Mouse (Mus musculus): Measurements from ENCODE around the gene Dcaf5. TPM values are rescaled to one million over a fixed set of nuclear protein-coding genes. Genes with fewer than 3 reads are reported as not detected.
"Not testable (repeated sequence)": the region's sequence is repeated elsewhere in the genome, so short reads cannot be mapped to it uniquely, and the experiment has no call there.

The Dcaf5 gene
- total RNA-seq (2014; fragmentation: Nextera tagmentation) (11.9 and 12.9 TPM in 2 replicates), total RNA-seq (2017) (14.2 and 14.4 TPM in 2 replicates)

DNA sequence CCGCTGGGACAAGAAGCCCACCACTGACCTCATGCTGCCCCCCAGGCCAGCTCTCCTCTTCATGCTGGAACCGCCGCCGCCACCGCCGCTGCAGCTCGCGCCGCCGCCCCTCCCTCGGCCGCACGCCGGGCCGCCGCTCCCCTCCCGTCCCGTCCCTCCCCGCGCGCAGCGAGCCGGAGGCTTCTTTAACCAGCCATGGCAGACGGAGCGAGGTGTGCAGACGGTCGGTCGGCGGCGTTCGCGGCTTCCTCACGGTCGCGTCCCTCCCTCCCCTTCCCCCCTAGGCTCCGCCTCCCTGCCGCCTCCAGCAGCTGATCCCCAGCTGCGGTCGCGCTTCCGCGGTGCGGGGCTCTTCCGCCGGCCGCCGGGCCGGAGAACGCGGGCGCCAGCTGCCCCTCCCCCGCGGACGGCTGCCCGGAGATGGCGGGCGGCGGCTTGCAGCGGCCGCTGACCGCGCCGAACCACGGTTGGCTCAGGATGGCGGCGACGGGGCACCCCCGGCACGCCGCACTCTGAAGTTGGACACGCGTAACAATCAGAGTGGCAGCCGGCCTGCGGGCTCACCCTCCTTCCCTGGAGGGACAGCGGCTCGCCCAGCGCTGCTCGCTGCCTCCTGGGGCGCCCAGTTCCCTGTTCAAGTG is at the start of gene Dcaf5:
Dcaf5 (minus strand) TSS at position 266 of the 641 bp plus-strand sequence.
- peak; percentile 79 for ATAC-seq (replicated peaks; ENCODE audit: poor library complexity, severe bottlenecking)

GRCm38 (mm10) chr12:80483397-80483796 is 47.0 kb upstream of the Dcaf5 start:
- no peak for ATAC-seq (replicated peaks; ENCODE audit: poor library complexity, severe bottlenecking)

- no peak for ATAC-seq (replicated peaks; ENCODE audit: poor library complexity, severe bottlenecking)
These were observed 43.6 kb upstream of the Dcaf5 start for GRCm38 (mm10) chr12:80479986-80480385.

- ATAC-seq (replicated peaks; ENCODE audit: poor library complexity, severe bottlenecking): no peak
These were observed 37.3 kb upstream of the Dcaf5 start for GRCm38 (mm10) chr12:80473731-80474130.

GRCm38 (mm10) chr12:80471926-80472325 is 35.5 kb upstream of the Dcaf5 start:
- no peak for ATAC-seq (replicated peaks; ENCODE audit: poor library complexity, severe bottlenecking)

GRCm38 (mm10) chr12:80470206-80470605 is 33.8 kb upstream of the Dcaf5 start:
- no peak for ATAC-seq (replicated peaks; ENCODE audit: poor library complexity, severe bottlenecking)

DNA sequence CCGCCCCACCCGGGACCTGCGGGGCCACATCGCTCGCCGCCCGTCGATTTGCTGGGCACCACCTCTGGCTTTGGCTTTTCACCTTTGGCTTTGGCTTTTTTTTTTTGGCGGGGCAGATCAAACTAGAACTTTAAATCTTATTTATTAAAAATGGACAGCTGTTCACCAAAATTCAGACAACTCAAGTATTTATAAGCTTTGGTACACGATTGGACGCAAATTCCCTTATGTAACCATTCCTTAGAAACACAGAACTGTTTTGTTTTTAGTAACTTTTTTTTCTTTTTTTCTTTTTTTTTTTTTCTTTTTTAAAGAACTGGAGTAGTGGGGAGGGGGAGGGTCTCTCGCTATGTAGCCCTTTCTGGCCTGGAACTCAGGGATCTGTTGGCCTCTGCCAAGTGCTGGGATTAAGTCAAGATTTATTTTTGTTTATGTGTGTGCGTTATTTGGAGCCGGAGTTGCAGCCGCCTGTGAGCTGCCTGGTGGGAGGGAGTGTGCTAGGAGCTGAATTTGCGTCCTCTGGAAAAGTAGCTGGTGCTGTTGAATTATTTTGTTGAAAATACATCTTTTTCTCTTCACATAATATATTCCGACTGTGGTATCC is 27.4 kb upstream of the Dcaf5 start:
- ATAC-seq (replicated peaks; ENCODE audit: poor library complexity, severe bottlenecking): no peak

- ATAC-seq (replicated peaks; ENCODE audit: poor library complexity, severe bottlenecking): peak; percentile 97
These were observed 26.7 kb upstream of the Dcaf5 start, which contains the start of gene Exd2 for GRCm38 (mm10) chr12:80462942-80463651. Exd2 (plus strand) TSS chr12:80463095.

GRCm38 (mm10) chr12:80462292-80462896 is 26.0 kb upstream of the Dcaf5 start:
- ATAC-seq (replicated peaks; ENCODE audit: poor library complexity, severe bottlenecking): not testable (repeated sequence)

DNA sequence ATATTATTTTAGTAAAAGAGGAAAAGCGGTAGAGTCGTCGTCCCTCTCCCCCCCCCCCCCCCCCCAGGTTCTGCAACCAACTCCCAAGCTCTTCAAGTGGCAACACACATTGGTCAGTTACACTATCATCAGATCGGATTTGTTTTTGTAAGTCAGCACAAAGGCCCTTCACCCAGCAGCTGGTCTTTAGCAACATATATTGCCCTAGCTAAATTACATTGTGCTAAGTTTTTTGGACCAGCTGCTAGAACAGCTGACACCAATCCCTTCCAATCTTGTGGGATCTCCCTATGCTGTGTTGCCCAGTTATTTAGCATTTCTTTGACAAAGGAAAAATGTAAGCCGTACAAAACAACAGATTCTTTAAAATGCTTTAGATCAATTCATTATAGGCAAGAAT is 21.6 kb upstream of the Dcaf5 start:
- ATAC-seq (replicated peaks; ENCODE audit: poor library complexity, severe bottlenecking): no peak

DNA sequence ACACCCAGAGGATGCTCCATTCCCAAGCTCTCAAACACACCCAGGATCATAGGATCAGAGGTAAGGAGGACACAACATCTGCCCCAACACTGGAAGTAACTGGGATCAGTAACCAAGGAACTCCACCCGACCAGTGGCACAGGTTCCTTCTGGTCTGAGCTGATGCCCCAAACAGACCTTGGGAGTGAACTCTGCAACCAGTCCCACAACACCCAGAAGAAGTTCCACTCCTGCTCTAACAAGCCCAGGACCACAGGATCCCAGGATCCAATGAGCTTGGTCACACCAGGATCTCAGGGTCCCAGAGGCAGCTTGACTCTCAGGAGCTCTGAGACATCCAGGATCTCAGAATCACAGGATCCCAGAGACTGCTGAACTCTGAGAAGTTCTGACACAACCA is 17.1 kb upstream of the Dcaf5 start:
- ATAC-seq (replicated peaks; ENCODE audit: poor library complexity, severe bottlenecking): no peak

DNA sequence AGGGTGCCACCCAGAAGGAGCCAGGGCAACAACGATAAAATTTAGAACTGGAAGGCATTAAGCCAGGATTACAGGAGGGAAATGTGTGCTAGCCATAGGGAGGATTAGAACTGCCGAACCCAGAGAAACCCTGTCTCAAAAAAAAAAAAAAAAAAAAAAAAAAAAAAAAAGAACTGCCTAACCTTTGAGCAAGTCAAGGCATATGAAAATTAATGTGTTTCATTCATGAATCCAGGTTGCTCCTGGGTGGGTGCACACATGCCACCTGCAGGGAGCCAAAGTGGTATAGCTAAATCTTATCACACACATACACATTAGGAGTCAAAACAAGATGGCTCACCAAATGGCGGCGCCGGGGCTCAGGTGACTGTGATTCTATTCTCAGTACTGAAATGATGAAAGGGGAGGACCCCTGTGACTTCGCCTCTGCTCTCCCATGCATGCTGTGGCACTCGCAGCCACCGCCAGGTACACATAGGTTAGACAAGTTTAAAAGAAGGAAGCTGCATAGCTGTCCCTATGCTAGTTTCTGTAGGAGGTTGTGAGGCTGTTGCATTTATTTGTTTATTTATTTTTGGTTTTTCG is 8.2 kb upstream of the Dcaf5 start:
- ATAC-seq (replicated peaks; ENCODE audit: poor library complexity, severe bottlenecking): no peak

GRCm38 (mm10) chr12:80440957-80441356 is 4.6 kb upstream of the Dcaf5 start:
- ATAC-seq (replicated peaks; ENCODE audit: poor library complexity, severe bottlenecking): no peak

GRCm38 (mm10) chr12:80437051-80437675 is 762 bp upstream of the Dcaf5 start:
- no peak for ATAC-seq (replicated peaks; ENCODE audit: poor library complexity, severe bottlenecking)

DNA sequence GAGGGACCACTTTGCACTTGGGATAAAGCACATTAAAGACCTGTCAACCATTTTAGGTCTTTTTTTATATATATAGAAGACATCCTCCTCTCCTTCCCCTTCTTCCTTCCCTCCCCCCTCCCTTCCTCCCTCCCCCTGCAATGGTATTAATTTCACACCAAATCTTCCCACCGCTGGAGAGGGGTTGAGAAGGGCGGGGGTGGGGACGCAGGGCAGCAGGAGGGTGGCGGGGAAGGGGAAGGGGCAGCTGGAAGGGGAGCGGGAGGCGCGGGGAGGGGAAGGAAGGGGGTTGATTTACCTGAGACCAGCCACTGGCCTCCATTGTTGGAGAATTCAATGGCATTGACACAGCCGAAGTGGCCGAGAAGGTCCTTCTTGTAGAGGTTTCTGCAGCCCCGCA is 514 bp downstream of the Dcaf5 start:
- ATAC-seq (replicated peaks; ENCODE audit: poor library complexity, severe bottlenecking): no peak

GRCm38 (mm10) chr12:80434961-80435691 is 1.3 kb downstream of the Dcaf5 start:
- peak; percentile 71 for ATAC-seq (replicated peaks; ENCODE audit: poor library complexity, severe bottlenecking)

GRCm38 (mm10) chr12:80434601-80434960 is 1.8 kb downstream of the Dcaf5 start:
- ATAC-seq (replicated peaks; ENCODE audit: poor library complexity, severe bottlenecking): no peak

DNA sequence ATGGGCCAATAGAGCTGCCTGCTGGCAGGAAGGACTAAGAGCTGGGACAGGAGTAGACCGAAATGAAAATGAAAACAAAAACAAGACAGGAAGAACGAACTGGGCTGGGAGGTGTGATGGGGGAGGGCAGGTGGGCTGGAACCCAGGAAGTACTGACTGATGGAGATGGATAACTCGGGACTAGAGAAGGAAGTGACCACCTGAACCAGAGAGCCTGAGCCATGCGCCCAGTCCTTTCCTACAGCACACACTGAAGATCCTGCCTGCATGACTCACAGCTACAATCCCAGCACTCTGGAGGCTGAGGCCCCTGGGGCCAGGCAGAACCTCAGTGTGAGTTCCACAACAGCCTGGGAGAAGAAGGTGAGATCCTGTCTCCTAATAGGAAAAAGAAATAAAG is 3.1 kb downstream of the Dcaf5 start:
- no peak for ATAC-seq (replicated peaks; ENCODE audit: poor library complexity, severe bottlenecking)

GRCm38 (mm10) chr12:80427683-80428082 is 8.7 kb downstream of the Dcaf5 start:
- ATAC-seq (replicated peaks; ENCODE audit: poor library complexity, severe bottlenecking): no peak

DNA sequence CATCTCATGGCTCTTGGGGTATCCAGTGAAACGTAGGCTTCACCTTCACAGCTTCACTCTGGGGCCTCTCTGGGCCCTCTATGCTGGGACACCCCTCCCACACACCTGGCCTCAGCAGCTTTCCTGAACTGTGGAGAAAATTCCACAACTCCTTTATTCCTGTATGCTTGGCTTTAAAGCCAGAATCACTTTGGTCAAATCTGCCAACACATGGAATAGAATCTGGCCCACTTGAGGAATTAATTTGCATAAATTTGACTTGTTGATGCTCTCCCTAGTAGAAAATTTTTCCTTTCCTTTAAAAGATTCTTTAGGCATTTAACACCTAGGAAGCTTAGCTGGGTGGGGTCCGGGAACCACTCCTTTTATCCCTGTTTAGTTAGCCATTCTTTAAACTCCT is 21.3 kb downstream of the Dcaf5 start:
- ATAC-seq (replicated peaks; ENCODE audit: poor library complexity, severe bottlenecking): no peak
